Mouse (Mus musculus) erythroblast, embryonic 14.5 days (primary cell): ENCODE data around the gene Supt3.

Experiments used
- GATA1 ChIP-seq: IDR thresholded peaks from 2 replicates; pipeline ENCODE4 v1.6.1; 2012; ENCODE audit warnings: low read length, inconsistent platforms, mixed read lengths
- TAL1 ChIP-seq: IDR thresholded peaks from 3 replicates; pipeline ENCODE4 v1.6.1; 2012; ENCODE audit warnings: low read length, inconsistent platforms, mixed read lengths

DNA sequence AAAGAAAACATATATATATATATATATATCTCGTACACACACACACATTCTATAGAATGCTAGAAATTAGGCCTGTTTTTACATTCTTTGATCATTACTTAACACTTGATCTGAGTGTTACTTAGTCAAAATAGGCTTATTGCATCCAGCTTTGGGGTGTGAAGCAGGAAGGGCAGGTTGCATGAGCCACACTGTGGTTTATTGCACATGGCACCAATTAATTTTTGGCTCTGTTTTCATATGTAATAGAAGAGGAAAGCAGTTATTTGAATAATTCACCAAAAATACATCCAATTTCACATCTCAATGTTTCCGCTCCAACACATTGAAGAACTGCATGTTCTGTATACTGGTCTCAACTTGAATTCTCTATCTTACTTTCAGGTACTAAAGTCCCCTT lies 4.4 kb upstream of the Supt3 start:
- TF ChIP-seq GATA1 (no peak), TAL1 (no peak)
